Mouse (Mus musculus): ENCODE data around the gene Tmem206.

Gene Tmem206

DNA sequence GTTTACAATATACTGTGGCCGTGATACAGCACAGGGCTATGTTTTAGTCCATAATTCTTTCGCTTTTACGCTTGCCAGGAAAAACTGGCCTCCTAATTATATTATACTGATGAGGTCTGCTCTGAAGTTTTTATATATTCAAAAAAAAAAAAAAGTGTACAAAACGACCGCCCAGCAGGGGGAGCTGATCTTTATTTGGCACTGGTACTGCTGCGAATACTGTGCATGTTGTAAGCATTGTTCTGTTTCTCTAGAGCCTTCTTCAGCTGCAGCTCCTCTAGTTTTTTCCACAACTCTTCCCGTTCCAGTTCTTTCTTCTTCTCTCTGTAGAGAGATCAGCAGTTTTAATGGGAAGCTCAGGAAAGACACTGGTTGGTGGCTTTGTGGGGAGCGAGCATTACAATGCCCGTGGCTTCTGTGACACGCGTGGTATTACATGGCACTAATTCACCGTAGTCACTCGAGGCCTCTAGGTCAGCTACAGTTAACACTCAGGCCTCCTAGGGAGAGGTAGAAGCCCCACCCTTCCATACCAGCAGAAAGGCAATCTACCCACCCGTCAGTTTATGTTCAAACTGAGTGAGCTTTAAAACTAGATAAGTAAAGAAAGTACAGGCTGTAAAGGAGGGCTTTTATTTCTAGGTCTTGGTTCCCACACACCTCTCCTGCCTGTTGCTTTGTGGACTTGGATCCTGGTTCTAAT, 27.2 kb downstream of the Tmem206 start:
- peak; percentile 54 for DNase-seq (ENCODE audit: low read depth)

DNA sequence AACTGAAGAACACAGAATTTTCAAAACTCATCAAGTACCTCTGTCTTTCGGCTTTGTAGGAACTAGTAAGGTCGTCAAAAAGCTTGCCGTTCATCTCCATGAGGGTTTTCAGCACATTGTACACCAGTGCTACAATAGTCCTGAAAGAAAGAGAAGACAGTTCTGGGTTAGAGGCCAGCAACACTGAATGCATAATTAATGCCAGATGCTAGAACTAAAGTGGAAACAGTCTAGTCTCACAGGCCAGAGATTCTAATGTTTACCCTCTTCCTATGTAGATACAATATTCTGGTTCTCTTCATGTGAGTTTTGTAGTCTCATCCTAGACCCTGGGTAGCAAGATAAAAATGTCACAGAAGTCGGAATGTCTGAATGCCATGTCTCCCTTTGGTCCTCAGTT, 28.1 kb downstream of the Tmem206 start:
- no peak for DNase-seq (ENCODE audit: low read depth)

GRCm38 (mm10) chr1:191356936-191357335, 31.2 kb downstream of the Tmem206 start:
- DNase-seq (ENCODE audit: low read depth): no peak

DNA sequence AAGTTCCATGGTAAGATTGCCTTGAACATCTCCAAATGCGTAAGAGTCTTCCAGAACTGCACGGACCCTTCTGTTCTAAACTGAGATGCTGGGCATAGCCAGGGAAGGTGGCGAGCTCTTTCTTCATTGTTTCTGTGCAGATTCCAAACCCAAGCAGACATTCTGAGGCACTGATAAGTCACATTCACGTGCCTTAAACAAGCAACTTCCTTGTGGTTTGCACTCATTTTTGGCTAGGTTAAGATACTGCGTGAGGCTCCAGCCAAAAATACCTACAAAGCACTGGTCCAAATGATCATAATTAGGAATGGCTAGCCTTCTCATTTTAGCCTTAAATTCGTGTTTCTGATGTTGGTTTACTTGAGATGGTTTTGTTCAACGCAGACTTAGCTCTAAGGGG, 33.8 kb downstream of the Tmem206 start:
- DNase-seq (ENCODE audit: low read depth): no peak

- DNase-seq (ENCODE audit: low read depth): no peak
Observed at GRCm38 (mm10) chr1:191362412-191362811, 36.7 kb downstream of the Tmem206 start.

DNA sequence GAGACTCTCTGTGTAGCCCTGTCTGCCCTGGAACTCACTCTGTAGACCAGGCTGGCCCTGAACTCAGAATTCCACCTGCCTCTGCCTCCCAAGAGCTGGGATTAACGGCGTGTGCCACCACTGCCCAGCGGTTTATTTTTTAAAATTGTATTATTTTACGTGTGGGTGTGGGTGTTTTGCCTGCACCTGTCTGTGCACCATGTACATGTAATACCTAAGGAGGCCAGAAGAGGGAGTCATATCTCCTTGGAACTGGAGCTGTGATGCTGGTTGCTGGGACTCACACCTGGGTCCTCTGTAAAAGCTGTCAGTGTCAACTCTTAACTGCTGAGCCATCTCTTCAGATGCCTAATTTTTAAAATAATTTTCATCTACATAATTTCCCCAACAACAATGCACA, 38.8 kb downstream of the Tmem206 start:
- DNase-seq (ENCODE audit: low read depth): peak; percentile 56

DNA sequence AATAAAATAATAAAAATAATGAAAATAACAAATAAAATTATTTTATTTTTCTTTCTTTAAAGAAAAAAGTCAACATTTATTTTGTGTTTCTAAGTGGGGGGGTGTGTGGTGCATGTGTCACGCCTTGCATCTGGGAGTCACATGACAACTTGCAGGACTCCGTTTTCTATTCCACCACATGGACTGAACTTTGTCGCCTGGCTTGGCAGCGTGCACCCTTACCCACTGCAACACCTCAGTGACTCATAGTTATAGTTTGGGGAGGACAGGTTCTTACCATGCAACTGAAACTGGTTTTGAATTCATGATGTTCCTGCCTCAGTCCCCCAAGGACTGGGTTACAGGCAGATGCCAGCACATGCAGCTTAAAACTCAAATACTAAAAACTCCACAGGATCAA, 42.5 kb downstream of the Tmem206 start:
- no peak for DNase-seq (ENCODE audit: low read depth)

DNA sequence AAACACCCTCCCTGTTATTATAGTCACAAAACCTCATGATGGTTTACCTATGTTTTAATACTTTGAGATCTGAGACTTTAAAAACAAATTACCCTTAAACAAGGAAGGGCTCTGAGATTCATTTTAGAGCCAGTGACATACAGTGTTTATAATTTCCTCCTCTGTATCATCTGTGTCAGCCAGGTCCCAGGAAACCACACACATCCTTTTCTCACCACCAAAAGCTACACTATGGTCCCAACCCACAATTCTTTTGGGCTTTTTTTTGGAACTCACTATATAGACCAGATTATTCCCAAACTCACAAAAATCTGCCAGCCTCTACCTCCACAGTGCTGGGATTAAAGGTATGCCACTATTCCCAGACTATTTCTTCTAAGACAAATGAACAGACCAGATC, 43.4 kb downstream of the Tmem206 start:
- DNase-seq (ENCODE audit: low read depth): no peak

GRCm38 (mm10) chr1:191374993-191375643, 49.4 kb downstream of the Tmem206 start:
- DNase-seq (ENCODE audit: low read depth): no peak

DNA sequence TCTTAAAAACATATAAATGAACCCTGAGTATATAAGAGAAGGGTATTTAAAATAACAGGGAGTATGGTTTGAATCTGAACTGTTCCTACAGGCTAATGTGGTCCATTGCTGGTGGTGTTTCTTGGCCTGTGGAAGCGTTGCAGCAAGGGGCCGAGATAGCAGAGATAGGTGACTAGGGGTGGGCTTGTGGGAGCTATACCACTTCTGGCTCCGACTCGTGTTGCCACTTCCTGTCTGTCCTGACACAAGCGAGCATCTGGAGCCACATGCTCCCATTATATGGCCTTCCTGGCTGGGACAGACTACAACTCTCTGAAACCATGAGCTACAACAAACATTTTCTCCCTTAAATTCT, 49.9 kb downstream of the Tmem206 start:
- DNase-seq (ENCODE audit: low read depth): no peak

DNA sequence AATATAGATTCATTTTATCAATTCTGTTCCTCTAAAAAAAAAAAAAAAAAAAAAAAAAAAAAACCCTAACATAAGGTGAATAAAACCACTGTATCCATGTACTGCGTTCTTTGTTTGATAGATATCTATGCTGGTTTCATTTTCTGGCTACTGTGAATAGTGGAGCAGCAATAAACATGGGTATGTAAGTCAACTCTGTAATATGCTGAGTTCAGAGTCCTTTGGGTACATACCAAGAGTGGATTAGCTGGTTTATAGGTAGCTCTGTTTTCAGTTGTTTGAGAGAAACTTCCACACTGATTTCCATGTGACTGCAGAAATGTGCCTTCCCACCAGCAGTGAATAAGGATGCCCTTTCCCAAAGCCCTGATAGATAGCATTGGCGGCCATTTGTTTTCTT, 52.4 kb downstream of the Tmem206 start:
- no peak for DNase-seq (ENCODE audit: low read depth)

GRCm38 (mm10) chr1:191380843-191381242, 55.1 kb downstream of the Tmem206 start:
- DNase-seq (ENCODE audit: low read depth): no peak

GRCm38 (mm10) chr1:191381955-191382736, 56.4 kb downstream of the Tmem206 start:
- peak; percentile 44 for DNase-seq (ENCODE audit: low read depth)

DNA sequence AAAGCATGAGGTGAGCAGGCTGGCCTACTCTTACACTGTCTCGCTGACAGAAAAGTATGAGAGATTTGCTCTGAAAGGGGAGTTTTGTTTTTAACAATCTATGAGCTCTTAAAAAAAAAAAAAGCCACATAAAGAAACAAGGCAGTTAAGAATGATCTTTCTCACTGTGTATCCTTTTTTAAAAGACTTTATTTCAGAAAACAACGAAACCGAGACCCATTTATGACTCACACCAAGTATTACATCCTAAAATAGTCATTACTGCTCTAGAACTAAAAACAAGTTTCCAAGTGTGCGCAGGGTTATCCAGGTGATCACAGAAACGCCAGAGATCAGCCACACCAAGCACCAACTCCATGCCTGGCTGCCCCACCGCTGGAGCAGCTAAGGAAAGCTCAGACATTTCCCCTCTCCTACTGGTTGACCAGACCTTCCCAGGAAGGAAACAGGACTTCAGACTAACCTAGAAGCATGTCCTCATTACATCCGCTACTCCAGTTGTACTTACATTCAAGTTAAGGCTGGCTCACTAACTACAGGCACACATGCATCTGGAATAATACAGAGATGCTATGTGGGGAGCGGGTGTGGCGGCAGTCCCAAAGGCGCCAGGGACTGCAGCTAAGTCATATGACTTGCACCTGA, 59.2 kb downstream of the Tmem206 start:
- no peak for DNase-seq (ENCODE audit: low read depth)

DNA sequence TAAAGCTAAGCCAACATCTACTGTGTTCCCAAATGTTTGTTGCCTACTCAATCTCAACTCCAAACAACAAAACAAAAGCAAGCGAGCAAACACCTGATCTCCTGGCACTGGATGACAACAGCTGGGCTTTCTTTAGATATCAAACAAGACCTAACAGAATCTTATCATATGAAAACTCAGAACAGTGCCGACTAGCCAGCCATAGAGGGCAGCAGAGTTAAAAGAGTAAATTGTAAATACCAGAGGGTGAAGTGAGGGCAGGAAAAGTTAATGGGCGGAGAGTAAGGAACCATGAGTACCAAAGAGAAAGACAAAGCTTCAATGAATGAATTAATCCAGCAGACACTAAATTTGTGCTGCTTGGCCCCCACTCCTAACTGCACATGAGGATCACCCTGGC, 65.6 kb downstream of the Tmem206 start:
- DNase-seq (ENCODE audit: low read depth): peak; percentile 83

- DNase-seq (ENCODE audit: low read depth): no peak
Observed at GRCm38 (mm10) chr1:191393536-191393935, 67.8 kb downstream of the Tmem206 start.

DNA sequence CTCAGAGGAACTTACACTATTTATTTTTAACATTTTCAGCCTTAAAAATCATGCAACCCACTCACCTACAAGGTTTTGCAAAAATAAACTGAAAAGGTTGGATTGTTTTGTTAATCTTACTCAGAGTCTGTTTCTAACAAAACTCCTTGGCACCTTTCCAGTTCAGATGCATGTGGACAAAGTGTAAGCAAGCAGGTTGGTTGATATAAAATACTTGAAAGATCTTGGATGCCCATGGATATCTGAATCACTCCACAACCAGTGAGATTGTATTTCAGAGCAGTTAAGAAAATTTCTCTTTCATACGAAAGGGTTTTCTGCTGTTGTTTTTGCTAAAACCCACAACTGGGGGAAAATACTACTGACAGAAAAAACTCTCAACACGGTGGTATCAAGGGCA, 68.4 kb downstream of the Tmem206 start:
- peak; percentile 53 for DNase-seq (ENCODE audit: low read depth)

DNA sequence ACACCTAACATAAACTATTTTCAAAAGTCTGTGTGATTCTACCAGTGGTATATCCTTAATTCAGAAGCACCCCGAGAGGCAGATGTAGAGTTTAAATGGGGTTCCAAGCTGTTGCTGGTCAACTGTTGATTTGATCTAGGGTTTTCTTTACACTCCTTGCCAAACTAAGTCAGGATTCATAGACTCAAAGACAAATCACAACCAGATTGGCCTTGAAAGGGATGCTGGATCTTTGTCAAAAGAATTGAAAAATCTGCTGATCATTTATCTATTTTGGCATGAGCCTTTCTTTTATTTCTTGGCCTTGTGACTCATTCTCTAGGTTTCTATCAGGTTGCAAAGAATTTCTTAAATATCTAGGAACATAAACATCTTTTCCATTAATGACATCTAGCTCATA, 69.5 kb downstream of the Tmem206 start:
- no peak for DNase-seq (ENCODE audit: low read depth)

- peak; percentile 33 for DNase-seq (ENCODE audit: low read depth)
Observed at GRCm38 (mm10) chr1:191395871-191396433, 70.2 kb downstream of the Tmem206 start.

DNA sequence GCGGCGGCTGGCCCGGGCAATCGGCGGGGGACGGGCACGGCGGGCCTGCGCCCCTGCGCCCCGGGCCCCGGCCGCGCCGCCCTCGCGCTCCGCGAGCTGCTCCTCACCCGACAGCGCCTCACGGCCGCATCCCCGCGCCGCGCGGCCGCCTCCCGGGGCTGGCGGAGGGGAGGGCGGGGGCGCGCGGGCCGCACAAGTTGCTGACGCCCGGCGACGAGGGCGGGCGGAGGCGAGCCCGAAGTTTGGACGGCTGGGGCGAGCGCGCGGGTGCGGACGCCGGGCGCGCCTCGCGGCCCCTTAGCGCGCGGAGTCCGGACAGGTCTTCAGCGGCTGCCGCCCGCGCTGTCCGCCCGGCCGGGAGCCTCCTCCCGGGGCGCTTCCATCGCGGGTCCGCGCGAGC, 70.7 kb downstream of the Tmem206 start:
- no peak for DNase-seq (ENCODE audit: low read depth)

- DNase-seq (ENCODE audit: low read depth): peak; percentile 99
Observed at GRCm38 (mm10) chr1:191396897-191397849, 71.5 kb downstream of the Tmem206 start.

Measured in 416B (cell line).